10 mouse cellular contexts compared by ENCODE assay signal in the genomic region with DNA sequence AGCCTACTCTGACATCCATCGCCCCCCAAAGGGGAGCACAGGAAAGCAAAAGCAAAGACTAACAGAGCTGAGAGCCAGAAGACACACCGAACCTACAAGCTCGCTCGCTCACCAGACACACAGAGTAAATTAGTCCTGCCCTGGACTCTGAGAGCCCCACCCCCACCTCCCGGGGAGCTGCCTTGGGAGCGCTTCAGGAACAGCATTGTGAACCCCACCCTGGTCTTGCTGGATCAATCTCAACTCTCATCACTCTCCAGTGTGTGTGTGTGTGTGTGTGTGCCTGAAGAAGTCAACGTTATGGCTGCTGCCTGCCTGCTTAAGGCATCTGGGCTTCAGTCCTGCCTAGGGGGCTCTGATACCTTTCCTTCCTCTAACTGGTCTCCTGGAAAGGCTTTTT. TPM values are rescaled to one million over a fixed set of nuclear protein-coding genes. Genes with fewer than 3 reads are reported as not detected.
A peak's percentile ranks its signal among the peaks of the same experiment; 100 is the strongest.
DNase-seq lines count a peak whose midpoint lies in the region; ATAC-seq and TF ChIP-seq lines count a peak whose summit lies in the region.
"Had no signal": no experiment of that assay in that cellular context is flagged by ENCODE, and none has a peak within 500 bp of the region (broad histone marks: within the 10 kb centered on the region; RNA-seq: fewer than 3 reads in every experiment).

No protein-coding gene starts in this region.

- no peak for TF ChIP-seq RAD21 in MEL (IDR thresholded peaks at IDR 0.05; ENCODE audit: low read depth, low read length)

- H3K27ac ChIP-seq in intestine, embryonic 15.5 days, result no peak overlapping the region
- no peak overlapping the region for H3K27ac ChIP-seq in intestine, embryonic 16.5 days (ENCODE audit: low read length)
- H3K27ac ChIP-seq in MEL (ENCODE audit: control insufficient read depth, low read depth, low read length), result no peak overlapping the region
- no peak overlapping the region for H3K27ac ChIP-seq in gastrocnemius, adult 2 months
- no peak overlapping the region; the same call in 1 of the 2 replicates for H3K27ac ChIP-seq in hindbrain, embryonic 14.5 days
- H3K27ac ChIP-seq: neural tube, embryonic 13.5 days had no signal

- peaks cover 6% of the 10 kb centered on the region for H3K4me1 ChIP-seq in intestine, embryonic 15.5 days (replicated peaks)
- peaks cover 5% of the 10 kb centered on the region; the same call in 1 of the 2 replicates for H3K4me1 ChIP-seq in intestine, embryonic 16.5 days (ENCODE audit: control insufficient read depth, insufficient read depth, low read length)
- peaks cover 0 to 3% of the 10 kb centered on the region in 2 experiments; a peak in 2 of 4 replicates for H3K4me1 ChIP-seq in MEL (ENCODE audit: control insufficient read depth in 1 of 2, insufficient read depth in 2 of 2, low read length in 2 of 2)
- H3K4me1 ChIP-seq in hindbrain, embryonic 14.5 days (replicated peaks; ENCODE audit: control insufficient read depth, insufficient read depth, low read length), result peaks cover 25% of the 10 kb centered on the region

- TF ChIP-seq CTCF in MEL (IDR thresholded peaks at IDR 0.05 in 2 of 3, conservative IDR thresholded peaks at IDR 0.05 in 1 of 3; ENCODE audit: control insufficient read depth in 1 of 3, insufficient read depth in 1 of 3, low read depth in 2 of 3, low read length in 3 of 3, poor library complexity in 1 of 3, severe bottlenecking in 1 of 3), result no peak
- no peak for TF ChIP-seq CTCF in gastrocnemius, adult 2 months (IDR thresholded peaks at IDR 0.05)

- intact Hi-C loops in gastrocnemius, adult 2 months (cut with DNase I), result loop anchor here (10.0 kb wide), 1 partner anchor 208 kb away; no protein-coding TSS in a partner anchor

- no peak overlapping the region for H3K9ac ChIP-seq in intestine, embryonic 15.5 days
- no peak overlapping the region for H3K9ac ChIP-seq in intestine, embryonic 16.5 days (ENCODE audit: low read depth, low read length)
- no peak overlapping the region for H3K9ac ChIP-seq in MEL (ENCODE audit: control insufficient read depth, low read depth, low read length, poor library complexity, severe bottlenecking)
- no peak overlapping the region for H3K9ac ChIP-seq in hindbrain, embryonic 14.5 days

- peak; percentile 27 for DNase-seq in MEL (ENCODE audit: low read depth, low spot score)
- peak; percentile 43 for DNase-seq in gastrocnemius, adult 2 months
- DNase-seq in hindbrain, embryonic 14.5 days (ENCODE audit: low spot score), result no peak
- DNase-seq in left cerebral cortex, adult 8-10 months (ENCODE audit: low spot score in 2 of 2), result no peak
- no peak for DNase-seq in ovary, postnatal 36 days (ENCODE audit: low spot score)
- DNase-seq in frontal cortex, adult 2 months (ENCODE audit: extremely low spot score in 1 of 2, low spot score in 1 of 2), result no peak

- H3K36me3 ChIP-seq in intestine, embryonic 15.5 days, result no peaks in the 10 kb centered on the region
- H3K36me3 ChIP-seq in intestine, embryonic 16.5 days (ENCODE audit: control insufficient read depth, insufficient read depth, low read length), result no peaks in the 10 kb centered on the region
- peaks cover 0 to 5% of the 10 kb centered on the region in 2 experiments; a peak in 2 of 4 replicates for H3K36me3 ChIP-seq in MEL (ENCODE audit: control insufficient read depth in 1 of 2, insufficient read depth in 2 of 2, low read length in 2 of 2)
- no peaks in the 10 kb centered on the region for H3K36me3 ChIP-seq in hindbrain, embryonic 14.5 days (replicated peaks; ENCODE audit: control insufficient read depth, insufficient read depth)
- H3K36me3 ChIP-seq: neural tube, embryonic 13.5 days had no signal

- no peaks in the 10 kb centered on the region for H3K9me3 ChIP-seq in intestine, embryonic 15.5 days
- H3K9me3 ChIP-seq in intestine, embryonic 16.5 days (ENCODE audit: control insufficient read depth, low read length), result no peaks in the 10 kb centered on the region
- H3K9me3 ChIP-seq in MEL (replicated peaks; ENCODE audit: insufficient read depth, low read length), result no peaks in the 10 kb centered on the region
- no peaks in the 10 kb centered on the region for H3K9me3 ChIP-seq in hindbrain, embryonic 14.5 days (ENCODE audit: control insufficient read depth, low read length)

- ATAC-seq in intestine, embryonic 15.5 days, result no peak
- ATAC-seq in intestine, embryonic 16.5 days, result no peak
- ATAC-seq in hindbrain, embryonic 14.5 days (ENCODE audit: low FRiP score), result no peak
- ATAC-seq: Patski had no signal

- WGBS in intestine, embryonic 15.5 days, result 13% methylated on average over 7 of the region's 7 CpGs
- 12% methylated on average over 7 of the region's 7 CpGs for WGBS in intestine, embryonic 16.5 days
- whole genome bisulfite sequencing in hindbrain, embryonic 14.5 days, result 19% methylated on average over 7 of the region's 7 CpGs

- H3K4me2 ChIP-seq in intestine, embryonic 15.5 days (replicated peaks), result peak overlapping the region; percentile 34; the same call in 1 of the 2 replicates
- no peak overlapping the region for H3K4me2 ChIP-seq in intestine, embryonic 16.5 days (ENCODE audit: low read depth, low read length)
- H3K4me2 ChIP-seq in hindbrain, embryonic 14.5 days (replicated peaks), result 0 out of 2 replicates have a peak overlapping the region, but pooled peaks have one; percentile 12

- no peak for TF ChIP-seq EP300 in MEL (IDR thresholded peaks at IDR 0.05; ENCODE audit: low read depth in 1 of 2, low read length in 2 of 2)

- no peak for TF ChIP-seq POLR2A in MEL (IDR thresholded peaks at IDR 0.05; ENCODE audit: control insufficient read depth in 1 of 2, insufficient read depth in 1 of 2, low read depth in 1 of 2, low read length in 2 of 2, poor library complexity in 1 of 2)

- H3K27me3 ChIP-seq in intestine, embryonic 15.5 days (replicated peaks), result peaks cover 13% of the 10 kb centered on the region
- no peaks in the 10 kb centered on the region; the same call in 1 of the 2 replicates for H3K27me3 ChIP-seq in intestine, embryonic 16.5 days (replicated peaks; ENCODE audit: control insufficient read depth, insufficient read depth, low read length)
- H3K27me3 ChIP-seq in MEL (ENCODE audit: control insufficient read depth in 1 of 2, insufficient read depth in 2 of 2, low read length in 2 of 2), result peaks cover 3% of the 10 kb centered on the region in 2 experiments; a peak in 2 of 4 replicates
- no peaks in the 10 kb centered on the region for H3K27me3 ChIP-seq in hindbrain, embryonic 14.5 days (ENCODE audit: control insufficient read depth, insufficient read depth, low read length)
- H3K27me3 ChIP-seq: neural tube, embryonic 13.5 days had no signal

- no peak overlapping the region for H3K4me3 ChIP-seq in intestine, embryonic 15.5 days (replicated peaks)
- H3K4me3 ChIP-seq in intestine, embryonic 16.5 days (ENCODE audit: low read length), result no peak overlapping the region
- peak overlapping the region; percentile 17 to 53 for H3K4me3 ChIP-seq in MEL (ENCODE audit: control insufficient read depth in 1 of 2, insufficient read depth in 1 of 2, low read depth in 2 of 2, low read length in 2 of 2)
- 0 out of 2 replicates have a peak overlapping the region, but pooled peaks have one; percentile 15 for H3K4me3 ChIP-seq in gastrocnemius, adult 2 months
- no peak overlapping the region for H3K4me3 ChIP-seq in hindbrain, embryonic 14.5 days (replicated peaks; ENCODE audit: low read length)

- no peaks in the 10 kb centered on the region; the same call in 1 of the 2 replicates for H3K79me2 ChIP-seq in MEL (ENCODE audit: control insufficient read depth, insufficient read depth, low read length, poor library complexity)

TF ChIP-seq in MEL, 35 proteins besides CTCF, POLR2A, EP300 and RAD21:
- TF ChIP-seq MYB (IDR thresholded peaks at IDR 0.05; ENCODE audit: low read depth, low read length) (no peak), USF2 (IDR thresholded peaks at IDR 0.05; ENCODE audit: borderline replicate concordance in 1 of 2, insufficient read depth in 1 of 2, low read depth in 1 of 2, low read length in 2 of 2) (no peak), UBTF (IDR thresholded peaks at IDR 0.05; ENCODE audit: borderline replicate concordance, insufficient read depth, low read depth, low read length) (no peak), MAZ (IDR thresholded peaks at IDR 0.05; ENCODE audit: low read depth, low read length) (no peak), NELFE (IDR thresholded peaks at IDR 0.05; ENCODE audit: low read depth, low read length) (no peak), ETS1 (IDR thresholded peaks at IDR 0.05; ENCODE audit: low read depth, low read length) (no peak), JUND (IDR thresholded peaks at IDR 0.05; ENCODE audit: low read depth, low read length) (no peak), TBP (IDR thresholded peaks at IDR 0.05; ENCODE audit: low read depth, low read length) (no peak), ZNF384 (IDR thresholded peaks at IDR 0.05; ENCODE audit: low read depth, low read length) (no peak), ZMIZ1 (IDR thresholded peaks at IDR 0.05; ENCODE audit: low read depth, low read length) (no peak)

RNA-seq across cellular contexts. Expression of a gene that starts 1.7 kb away (rescaled TPM):
- 0.73 and 0.76 TPM in 2 replicates for polyA plus RNA-seq in intestine, embryonic 15.5 days (2015; fragmentation: Nextera tagmentation; extraction: Ambion mirVana)
- 0.38 and 0.49 TPM in 2 replicates for polyA plus RNA-seq in intestine, embryonic 16.5 days (2015; fragmentation: Nextera tagmentation; extraction: Ambion mirVana)
- under 0.01 TPM in 1 of 2 replicates, not detected in the other for total RNA-seq in MEL (2012; rRNA removed)
- polyA plus RNA-seq in MEL (2012; ENCODE audit: insufficient read depth in 1 of 2, insufficient read length in 2 of 2, low read depth in 1 of 2, low replicate concordance in 2 of 2, missing spikeins in 1 of 2), result under 1 TPM in 1 of 2 experiments, not detected in 1; 0.03 TPM
- total RNA-seq in gastrocnemius, adult 2 months (2021), result 1 to 10 TPM in 1 of 2 experiments, under 1 TPM in 1; 0.74 to 1.7 TPM
- 14.6 and 17.4 TPM in 2 replicates for polyA plus RNA-seq in hindbrain, embryonic 14.5 days (2014; fragmentation: Nextera tagmentation; extraction: Ambion mirVana)
- total RNA-seq in left cerebral cortex, adult 8-10 months (2022), result 100 to 1,000 TPM; 127 to 143 (median 133) TPM
- polyA plus RNA-seq in frontal cortex, adult 2 months (2012; rRNA removed), result 72.8 and 79.6 TPM in 2 replicates

Comparison
In these comparisons a context has a peak if more than half of its experiments do, and no peak if none do; other contexts are left out.
1. H3K4me3 ChIP-seq: peak in MEL (2 of 2) and gastrocnemius, adult 2 months (single experiment); none in intestine, embryonic 15.5 days (single experiment), intestine, embryonic 16.5 days (single experiment) and hindbrain, embryonic 14.5 days (single experiment).
2. DNase-seq: peak in MEL (single experiment) and gastrocnemius, adult 2 months (single experiment); none in hindbrain, embryonic 14.5 days (single experiment), left cerebral cortex, adult 8-10 months (0 of 2), ovary, postnatal 36 days (single experiment) and frontal cortex, adult 2 months (0 of 2).